Mouse (Mus musculus) cortical plate, adult 2 months (tissue): Measurements from ENCODE around the gene Catsper1. TPM values are rescaled to one million over a fixed set of nuclear protein-coding genes. Genes with fewer than 3 reads are reported as not detected.
A peak's percentile ranks its signal among the peaks of the same experiment; 100 is the strongest.

ENCODE experiments used
- H3K27ac ChIP-seq: fragments of 200-500 bp; 2 replicates; pipeline ENCODE4 v1.5.1; 2012; ENCODE audit warnings: low read length, control low read depth, inconsistent platforms; ENCODE audit not compliant: insufficient read depth
- H3K4me1 ChIP-seq: fragments of 200-500 bp; 2 replicates; pipeline ENCODE4 v1.6.1; 2011; ENCODE audit warnings: low read length; ENCODE audit not compliant: control insufficient read depth, insufficient read depth
- H3K4me3 ChIP-seq: fragments of 200-500 bp; 2 replicates; pipeline ENCODE4 v1.5.1; 2011; ENCODE audit warnings: mild to moderate bottlenecking, low read length, control low read depth; ENCODE audit not compliant: insufficient read depth
- CTCF ChIP-seq: fragments of 200-500 bp; IDR thresholded peaks from 2 replicates; pipeline ENCODE4 v1.5.1; 2011; ENCODE audit warnings: mild to moderate bottlenecking, control low read depth, low read length; ENCODE audit not compliant: insufficient read depth; ENCODE audit errors: extremely low read depth
- POLR2A ChIP-seq: fragments of 200-500 bp; IDR thresholded peaks from 2 replicates; pipeline ENCODE4 v1.6.1; 2011; ENCODE audit warnings: mild to moderate bottlenecking, low read length, control low read depth; ENCODE audit not compliant: insufficient read depth; ENCODE audit errors: extremely low read depth
- polyA plus RNA-seq: library from polyadenylated mRNA; depleted of rRNA; stranded (reverse); fragments of >200 nt; gene quantifications from 2 replicates; pipeline ENCODE4 v1.2.3, GENCODE M21; 2012

The Catsper1 gene
- polyA plus RNA-seq, 1 experiment = not detected

- Histone ChIP-seq H3K27ac (no peak overlapping the region), H3K4me3 (no peak overlapping the region), H3K4me1 (no peaks in the 10 kb centered on the region)
- TF ChIP-seq POLR2A (no peak), CTCF (no peak)
Observed at GRCm38 (mm10) chr19:5353609-5354008, 18.1 kb downstream of the Catsper1 start.

- Histone ChIP-seq H3K4me1 (no peaks in the 10 kb centered on the region), H3K27ac (no peak overlapping the region), H3K4me3 (no peak overlapping the region)
- TF ChIP-seq CTCF = no peak
- TF ChIP-seq POLR2A = no peak
Observed at GRCm38 (mm10) chr19:5356080-5356479, 20.5 kb downstream of the Catsper1 start.

GRCm38 (mm10) chr19:5362186-5362585 is 26.6 kb downstream of the Catsper1 start:
- Histone ChIP-seq H3K27ac (no peak overlapping the region), H3K4me3 (no peak overlapping the region), H3K4me1 (no peaks in the 10 kb centered on the region)
- no peak for TF ChIP-seq CTCF
- TF ChIP-seq POLR2A = no peak

- H3K4me1 ChIP-seq = peaks cover 2% of the 10 kb centered on the region; the same call in 1 of the 2 replicates
- TF ChIP-seq CTCF = no peak
- no peak for TF ChIP-seq POLR2A
- H3K4me3 ChIP-seq = no peak overlapping the region
- H3K27ac ChIP-seq = no peak overlapping the region
Observed at GRCm38 (mm10) chr19:5364124-5364523, 28.6 kb downstream of the Catsper1 start.

- TF ChIP-seq CTCF (no peak), POLR2A (no peak)
- Histone ChIP-seq H3K27ac (no peak overlapping the region), H3K4me1 (peaks cover 2% of the 10 kb centered on the region; the same call in 1 of the 2 replicates), H3K4me3 (peak overlapping the region; percentile 96)
Observed at GRCm38 (mm10) chr19:5365751-5366150, 30.2 kb downstream of the Catsper1 start.

GRCm38 (mm10) chr19:5366175-5367052 is 30.9 kb downstream of the Catsper1 start, which contains the start of gene Eif1ad:
TSS of gene Eif1ad (plus strand) at chr19:5366741.
- Histone ChIP-seq H3K4me1 (peaks cover 2% of the 10 kb centered on the region; the same call in 1 of the 2 replicates), H3K4me3 (peak within 1 kb of the TSS; percentile 96), H3K27ac (peak within 1 kb of the TSS; percentile 69)
- TF ChIP-seq CTCF (no peak), POLR2A (peak; percentile 49; the same call in 1 of the 2 replicates)

GRCm38 (mm10) chr19:5367053-5367359 is 31.5 kb downstream of the Catsper1 start, which contains the start of gene Banf1:
TSS of gene Banf1 (minus strand) at chr19:5367168.
- H3K4me1 ChIP-seq = peaks cover 2% of the 10 kb centered on the region; the same call in 1 of the 2 replicates
- TF ChIP-seq CTCF (no peak), POLR2A (no peak)

GRCm38 (mm10) chr19:5367455-5367854 is 31.9 kb downstream of the Catsper1 start:
- Histone ChIP-seq H3K4me3 (peak overlapping the region; percentile 96), H3K27ac (no peak overlapping the region), H3K4me1 (peaks cover 2% of the 10 kb centered on the region; the same call in 1 of the 2 replicates)
- no peak for TF ChIP-seq CTCF
- no peak for TF ChIP-seq POLR2A

More at GRCm38 (mm10) chr19:5367053-5367359, 31.5 kb downstream of the Catsper1 start, which contains the start of gene Banf1:
- peak within 1 kb of the TSS; percentile 96 for H3K4me3 ChIP-seq
- H3K27ac ChIP-seq = peak within 1 kb of the TSS; percentile 69

GRCm38 (mm10) chr19:5370932-5371331 is 35.4 kb downstream of the Catsper1 start:
- H3K4me1 ChIP-seq = peaks cover 2% of the 10 kb centered on the region; the same call in 1 of the 2 replicates
- TF ChIP-seq POLR2A = no peak
- TF ChIP-seq CTCF = no peak

GRCm38 (mm10) chr19:5372724-5373123 is 37.2 kb downstream of the Catsper1 start:
- TF ChIP-seq CTCF = no peak
- TF ChIP-seq POLR2A = no peak
- H3K4me1 ChIP-seq = no peaks in the 10 kb centered on the region
- H3K4me3 ChIP-seq = no peak overlapping the region
- no peak overlapping the region for H3K27ac ChIP-seq

More at GRCm38 (mm10) chr19:5370932-5371331, 35.4 kb downstream of the Catsper1 start:
- H3K27ac ChIP-seq = no peak overlapping the region
- H3K4me3 ChIP-seq = no peak overlapping the region
